ENCODE assay signal across 20 mouse cellular contexts in genomic region chr2:140861356-140861755, GRCm38 (mm10).
A peak's percentile ranks its signal among the peaks of the same experiment; 100 is the strongest.
DNase-seq lines count a peak whose midpoint lies in the region; ATAC-seq and TF ChIP-seq lines count a peak whose summit lies in the region.
"Had no signal": no experiment of that assay in that cellular context is flagged by ENCODE, and none has a peak within 500 bp of the region (broad histone marks: within the 10 kb centered on the region; RNA-seq: fewer than 3 reads in every experiment).

No protein-coding gene starts in this region.

- no peak overlapping the region for H3K9ac ChIP-seq in intestine, embryonic 15.5 days
- H3K9ac ChIP-seq in intestine, postnatal 0 days (ENCODE audit: low read depth, low read length) = no peak overlapping the region
- H3K9ac ChIP-seq: embryonic facial prominence, embryonic 12.5 days; forebrain, embryonic 13.5 days; forebrain, embryonic 15.5 days had no signal

- no peak overlapping the region for H3K4me3 ChIP-seq in intestine, embryonic 15.5 days (replicated peaks)
- H3K4me3 ChIP-seq in intestine, postnatal 0 days (ENCODE audit: low read depth, low read length) = no peak overlapping the region
- H3K4me3 ChIP-seq: embryonic facial prominence, embryonic 10.5 days; embryonic facial prominence, embryonic 12.5 days; forebrain, embryonic 13.5 days; forebrain, embryonic 15.5 days had no signal

- no peaks in the 10 kb centered on the region for H3K36me3 ChIP-seq in intestine, embryonic 15.5 days
- no peaks in the 10 kb centered on the region for H3K36me3 ChIP-seq in intestine, postnatal 0 days (ENCODE audit: control insufficient read depth, insufficient read depth)
- H3K36me3 ChIP-seq: embryonic facial prominence, embryonic 10.5 days; embryonic facial prominence, embryonic 12.5 days; forebrain, embryonic 15.5 days had no signal

- intact Hi-C loops in heart, postnatal 14 days (cut with DNase I) = no loop called here

- H3K9me3 ChIP-seq in intestine, embryonic 15.5 days = no peaks in the 10 kb centered on the region
- no peaks in the 10 kb centered on the region for H3K9me3 ChIP-seq in intestine, postnatal 0 days (ENCODE audit: control insufficient read depth)
- H3K9me3 ChIP-seq: embryonic facial prominence, embryonic 10.5 days; embryonic facial prominence, embryonic 12.5 days; forebrain, embryonic 13.5 days; forebrain, embryonic 15.5 days had no signal

- no peaks in the 10 kb centered on the region for H3K27me3 ChIP-seq in intestine, embryonic 15.5 days (replicated peaks)
- H3K27me3 ChIP-seq in intestine, postnatal 0 days (replicated peaks; ENCODE audit: control insufficient read depth, insufficient read depth, low read length) = no peaks in the 10 kb centered on the region
- H3K27me3 ChIP-seq: embryonic facial prominence, embryonic 12.5 days; forebrain, embryonic 13.5 days; forebrain, embryonic 15.5 days had no signal

- peak; percentile 24 for DNase-seq in forelimb bud, embryonic 11.5 days (ENCODE audit: low read depth, low spot score)
- peak; percentile 26 for DNase-seq in hindlimb bud, embryonic 11.5 days (ENCODE audit: extremely low spot score, low read depth, low spot score)
- DNase-seq in spleen, postnatal 10 days (ENCODE audit: low spot score in 2 of 2) = no peak
- no peak for DNase-seq in natural killer cell, adult 2 months (ENCODE audit: low spot score in 2 of 2)
- no peak for DNase-seq in heart, postnatal 14 days
- DNase-seq: adrenal gland, adult 8-10 months; adrenal gland, postnatal 14 days; adrenal gland, postnatal 36 days; cerebellum, adult 11-12 months; cerebellum, adult 2 months; cerebellum, adult 9-10 months; cerebellum, postnatal 10 days; cerebellum, postnatal 25 days had no signal

- WGBS in intestine, embryonic 15.5 days = 33% methylated on average over 1 of the region's 1 CpGs
- WGBS in intestine, postnatal 0 days = 23% methylated on average over 1 of the region's 1 CpGs

- 0 out of 2 replicates have a peak overlapping the region, but pooled peaks have one; percentile 51 for H3K27ac ChIP-seq in intestine, embryonic 15.5 days
- H3K27ac ChIP-seq in intestine, postnatal 0 days (ENCODE audit: low read depth, low read length) = no peak overlapping the region
- H3K27ac ChIP-seq: embryonic facial prominence, embryonic 10.5 days; embryonic facial prominence, embryonic 12.5 days; forebrain, embryonic 13.5 days; forebrain, embryonic 15.5 days had no signal

- peak; percentile 98 for ATAC-seq in intestine, embryonic 15.5 days
- peak; percentile 97 for ATAC-seq in intestine, postnatal 0 days
- no peak for ATAC-seq in activated CD4-positive, CD25-positive, alpha-beta regulatory T cell, adult 4 months
- ATAC-seq: forebrain, embryonic 13.5 days; forebrain, embryonic 15.5 days had no signal

- no peak overlapping the region for H3K4me2 ChIP-seq in intestine, embryonic 15.5 days (replicated peaks)
- H3K4me2 ChIP-seq in intestine, postnatal 0 days (replicated peaks; ENCODE audit: low read depth) = 0 out of 2 replicates have a peak overlapping the region, but pooled peaks have one; percentile 6
- H3K4me2 ChIP-seq: embryonic facial prominence, embryonic 12.5 days; forebrain, embryonic 13.5 days; forebrain, embryonic 15.5 days had no signal

- no peak for TF ChIP-seq CTCF in intestine, postnatal 0 days (IDR thresholded peaks at IDR 0.05; ENCODE audit: low read depth)

- no peaks in the 10 kb centered on the region for H3K4me1 ChIP-seq in intestine, embryonic 15.5 days (replicated peaks)
- H3K4me1 ChIP-seq in intestine, postnatal 0 days (replicated peaks; ENCODE audit: control insufficient read depth, insufficient read depth, low read length) = no peaks in the 10 kb centered on the region; the same call in 1 of the 2 replicates
- H3K4me1 ChIP-seq: embryonic facial prominence, embryonic 10.5 days; embryonic facial prominence, embryonic 12.5 days; forebrain, embryonic 15.5 days had no signal

Comparison
In these comparisons a context has a peak if more than half of its experiments do, and no peak if none do; other contexts are left out.
1. DNase-seq: peak in forelimb bud, embryonic 11.5 days (single experiment) and hindlimb bud, embryonic 11.5 days (single experiment); none in spleen, postnatal 10 days (0 of 2), natural killer cell, adult 2 months (0 of 2) and heart, postnatal 14 days (0 of 2).